Mouse (Mus musculus) megakaryocyte, embryonic 14.5 days (primary cell): ENCODE measurements around the gene Abhd8. TPM values are rescaled to one million over a fixed set of nuclear protein-coding genes. Genes with fewer than 3 reads are reported as not detected.

Experiments
- H3K27me3 ChIP-seq: replicated peaks from 2 replicates; pipeline ENCODE3; 2012; ENCODE audit warnings: inconsistent platforms
- H3K36me3 ChIP-seq: replicated peaks from 2 replicates; pipeline ENCODE3; 2012; ENCODE audit warnings: low read length, inconsistent platforms, mixed read lengths
- H3K4me1 ChIP-seq: 2 replicates; pipeline ENCODE4 v1.6.1; 2012; ENCODE audit warnings: inconsistent platforms
- H3K4me3 ChIP-seq: replicated peaks from 2 replicates; pipeline ENCODE3; 2012; ENCODE audit warnings: moderate library complexity, mild to moderate bottlenecking, inconsistent platforms
- H3K9me3 ChIP-seq: 2 replicates; pipeline ENCODE4 v1.6.1; 2012; ENCODE audit warnings: inconsistent platforms
- FLI1 ChIP-seq: IDR thresholded peaks from 2 replicates; pipeline ENCODE4 v1.6.1; 2012; ENCODE audit warnings: low read length, inconsistent platforms, mixed read lengths
- GATA1 ChIP-seq: IDR thresholded peaks from 3 replicates; pipeline ENCODE4 v1.6.1; 2012; ENCODE audit warnings: mixed read lengths, low read length, inconsistent platforms, borderline replicate concordance
- polyA plus RNA-seq: library from polyadenylated mRNA; stranded (reverse); fragments of >175 nt; gene quantifications from 2 replicates; pipeline ENCODE4 v1.2.3, GENCODE M21; 2012; ENCODE audit warnings: low replicate concordance; ENCODE audit not compliant: insufficient read depth

The Abhd8 gene
- polyA plus RNA-seq, 1 experiment = 22.6 TPM

DNA sequence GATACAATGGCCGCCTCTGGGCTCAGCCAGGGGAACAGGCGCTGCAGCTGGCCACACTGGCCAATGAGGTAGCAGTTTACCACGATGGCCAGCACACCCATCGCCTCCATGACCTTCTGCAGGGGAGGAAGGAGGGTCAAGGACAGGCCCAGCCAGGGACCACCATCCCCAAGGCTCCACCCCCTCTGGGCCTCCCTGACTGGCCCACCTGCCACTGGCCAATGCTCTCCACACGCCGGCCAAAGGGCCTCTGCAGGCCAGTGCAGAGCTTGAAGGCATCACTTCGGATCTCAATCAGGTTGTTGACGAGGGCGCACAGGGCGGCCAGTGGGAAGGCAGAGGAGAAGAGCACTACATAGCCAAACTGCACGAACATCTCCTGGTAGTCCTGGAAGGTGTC is 15.5 kb upstream of the Abhd8 start:
- Histone ChIP-seq H3K4me3 (no peak overlapping the region), H3K27me3 (peaks cover 7% of the 10 kb centered on the region), H3K36me3 (peaks cover 19% of the 10 kb centered on the region), H3K4me1 (peaks cover 40% of the 10 kb centered on the region), H3K9me3 (no peaks in the 10 kb centered on the region)
- TF ChIP-seq GATA1 (no peak), FLI1 (no peak)

- Histone ChIP-seq H3K36me3 (peaks cover 35% of the 10 kb centered on the region), H3K4me1 (peaks cover 30% of the 10 kb centered on the region), H3K27me3 (peaks cover 7% of the 10 kb centered on the region), H3K4me3 (peak overlapping the region; percentile 94), H3K9me3 (no peaks in the 10 kb centered on the region)
- TF ChIP-seq FLI1 (no peak), GATA1 (no peak)
These were observed 13.9 kb upstream of the Abhd8 start for GRCm38 (mm10) chr8:71477196-71477845.

- H3K36me3 ChIP-seq = peaks cover 45% of the 10 kb centered on the region
- peaks cover 37% of the 10 kb centered on the region for H3K4me1 ChIP-seq
- no peaks in the 10 kb centered on the region for H3K9me3 ChIP-seq
- peak overlapping the region; percentile 94 for H3K4me3 ChIP-seq
- no peak for TF ChIP-seq GATA1
- no peak for TF ChIP-seq FLI1
- peaks cover 5% of the 10 kb centered on the region for H3K27me3 ChIP-seq
These were observed 12.9 kb upstream of the Abhd8 start for GRCm38 (mm10) chr8:71476099-71476940.

GRCm38 (mm10) chr8:71475702-71476075 is 12.2 kb upstream of the Abhd8 start:
- Histone ChIP-seq H3K4me1 (peaks cover 43% of the 10 kb centered on the region), H3K36me3 (peaks cover 51% of the 10 kb centered on the region), H3K4me3 (peak overlapping the region; percentile 94), H3K27me3 (peaks cover 2% of the 10 kb centered on the region), H3K9me3 (no peaks in the 10 kb centered on the region)
- TF ChIP-seq GATA1 (no peak), FLI1 (no peak)

GRCm38 (mm10) chr8:71474785-71475701 is 11.6 kb upstream of the Abhd8 start:
- H3K27me3 ChIP-seq = peaks cover 2% of the 10 kb centered on the region
- peaks cover 57% of the 10 kb centered on the region for H3K36me3 ChIP-seq
- H3K4me1 ChIP-seq = peaks cover 50% of the 10 kb centered on the region
- TF ChIP-seq GATA1 (no peak), FLI1 (no peak)
- H3K9me3 ChIP-seq = no peaks in the 10 kb centered on the region
- peak overlapping the region; percentile 94 for H3K4me3 ChIP-seq

DNA sequence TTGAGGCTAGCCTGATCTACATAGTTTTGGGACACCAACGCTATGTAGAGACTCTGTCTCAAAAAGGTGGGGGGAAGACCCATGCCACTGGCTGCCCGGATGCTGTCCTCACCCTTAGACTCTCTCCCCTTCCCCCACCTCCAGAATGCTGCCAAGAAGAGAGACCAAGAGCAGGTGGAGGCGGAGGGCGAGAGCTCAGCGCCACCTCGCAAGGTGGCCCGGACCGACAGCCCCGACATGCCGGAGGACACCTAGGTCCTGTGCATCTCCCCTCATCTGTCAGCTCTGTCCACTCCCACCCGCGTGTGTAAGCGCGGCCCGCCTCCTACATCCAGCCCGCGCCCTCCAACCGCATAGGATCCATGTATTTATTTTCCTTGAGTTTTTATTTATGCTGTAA is 10.9 kb upstream of the Abhd8 start:
- peaks cover 2% of the 10 kb centered on the region for H3K27me3 ChIP-seq
- TF ChIP-seq FLI1 = no peak
- TF ChIP-seq GATA1 = no peak
- H3K9me3 ChIP-seq = no peaks in the 10 kb centered on the region
- no peak overlapping the region for H3K4me3 ChIP-seq
- H3K36me3 ChIP-seq = peaks cover 57% of the 10 kb centered on the region
- peaks cover 56% of the 10 kb centered on the region for H3K4me1 ChIP-seq

DNA sequence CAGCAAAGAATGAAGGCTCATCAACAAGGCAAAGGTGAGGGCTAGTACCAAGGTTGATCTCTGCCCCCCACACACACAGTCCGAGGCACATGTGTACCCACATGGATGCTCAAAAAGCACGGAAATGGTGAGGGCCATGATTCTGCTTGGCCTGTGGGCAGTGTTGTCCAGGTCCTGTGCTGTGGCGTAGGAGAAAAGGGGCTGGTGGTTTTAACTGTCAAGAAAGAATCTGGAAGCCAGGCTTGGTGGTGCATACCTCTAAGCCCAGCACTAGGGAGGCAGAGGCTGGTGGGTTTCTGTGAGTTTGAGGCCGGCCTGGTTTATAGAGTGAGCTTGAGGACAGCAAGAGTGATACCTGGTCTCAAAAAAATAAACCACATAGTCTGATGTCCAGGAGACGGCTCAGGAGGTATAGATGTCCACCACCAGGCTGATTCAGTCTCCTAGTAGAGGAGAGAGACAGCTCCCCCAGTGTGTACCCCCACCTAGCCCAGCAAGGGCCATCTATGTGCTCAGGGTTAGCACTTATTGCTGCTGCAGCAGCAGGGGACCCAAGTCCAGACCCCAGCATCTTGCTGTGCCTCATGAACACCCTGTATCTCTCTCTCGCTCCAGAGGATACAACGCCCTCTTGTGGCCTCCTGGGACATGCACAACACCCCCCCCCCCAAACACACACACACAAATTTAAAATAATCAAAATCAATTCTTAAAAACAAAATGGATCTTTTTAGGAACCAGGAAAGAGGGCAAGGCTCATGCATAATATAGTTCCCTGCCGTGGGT is 9.3 kb upstream of the Abhd8 start:
- peaks cover 62% of the 10 kb centered on the region for H3K4me1 ChIP-seq
- H3K36me3 ChIP-seq = peaks cover 57% of the 10 kb centered on the region

GRCm38 (mm10) chr8:71471861-71472260 is 8.4 kb upstream of the Abhd8 start:
- no peaks in the 10 kb centered on the region for H3K9me3 ChIP-seq
- no peaks in the 10 kb centered on the region for H3K27me3 ChIP-seq
- TF ChIP-seq FLI1 (no peak), GATA1 (no peak)
- peaks cover 53% of the 10 kb centered on the region for H3K4me1 ChIP-seq
- peaks cover 64% of the 10 kb centered on the region for H3K36me3 ChIP-seq
- H3K4me3 ChIP-seq = no peak overlapping the region

More for the DNA sequence above, 9.3 kb upstream of the Abhd8 start:
- Histone ChIP-seq H3K27me3 (no peaks in the 10 kb centered on the region), H3K9me3 (no peaks in the 10 kb centered on the region), H3K4me3 (no peak overlapping the region)
- TF ChIP-seq GATA1 (no peak), FLI1 (no peak)

GRCm38 (mm10) chr8:71470913-71471255 is 7.4 kb upstream of the Abhd8 start:
- Histone ChIP-seq H3K36me3 (peaks cover 73% of the 10 kb centered on the region), H3K9me3 (no peaks in the 10 kb centered on the region), H3K27me3 (no peaks in the 10 kb centered on the region), H3K4me3 (peak overlapping the region; percentile 96), H3K4me1 (peaks cover 52% of the 10 kb centered on the region)
- no peak for TF ChIP-seq FLI1
- no peak for TF ChIP-seq GATA1
